Mouse (Mus musculus) forebrain, embryonic 10.5 days (tissue): ENCODE data around the gene Hyal2. TPM values are rescaled to one million over a fixed set of nuclear protein-coding genes. Genes with fewer than 3 reads are reported as not detected.

Source experiments
- DNase-seq: peaks from one replicate; pipeline ENCODE4 v3.0.0-alpha.2; 2017; ENCODE audit warnings: low spot score; ENCODE audit errors: extremely low spot score
- H3K27ac ChIP-seq: fragments of 300-500 bp; sonication (generic); 2 replicates; pipeline ENCODE4 v1.5.1; 2016; ENCODE audit warnings: mild to moderate bottlenecking
- H3K27me3 ChIP-seq: fragments of 300-500 bp; sonication (generic); 2 replicates; pipeline ENCODE4 v1.6.1; 2016; ENCODE audit warnings: mild to moderate bottlenecking; ENCODE audit not compliant: poor library complexity, severe bottlenecking
- H3K36me3 ChIP-seq: fragments of 300-500 bp; sonication (generic); replicated peaks from 2 replicates; pipeline ENCODE4 v1.6.1; 2016; ENCODE audit warnings: mild to moderate bottlenecking, moderate library complexity
- H3K4me1 ChIP-seq: fragments of 300-500 bp; sonication (generic); 2 replicates; pipeline ENCODE4 v1.6.1; 2016
- H3K4me3 ChIP-seq: fragments of 300-500 bp; sonication (generic); 2 replicates; pipeline ENCODE4 v1.5.1; 2016; ENCODE audit warnings: mild to moderate bottlenecking, moderate library complexity
- H3K9me3 ChIP-seq: fragments of 300-500 bp; sonication (generic); 2 replicates; pipeline ENCODE4 v1.6.1; 2016; ENCODE audit warnings: mild to moderate bottlenecking, moderate library complexity
- WGBS: fragments of 180-500 bp; shearing (Covaris S2); methylation state at CpG from one replicate; pipeline ENCODE4 v1.1.7; 2016; 5-methylcytosine and 5-hydroxymethylcytosine counted together
- polyA plus RNA-seq: library from polyadenylated mRNA; unstranded; fragments of >200 nt; fragmentation: Nextera tagmentation; extraction: Ambion mirVana; gene quantifications from 2 replicates; pipeline ENCODE4 v1.2.1, GENCODE M21; 2016

Hyal2 gene
- polyA plus RNA-seq, 1 experiment from 2014 or later = 147 TPM

DNA sequence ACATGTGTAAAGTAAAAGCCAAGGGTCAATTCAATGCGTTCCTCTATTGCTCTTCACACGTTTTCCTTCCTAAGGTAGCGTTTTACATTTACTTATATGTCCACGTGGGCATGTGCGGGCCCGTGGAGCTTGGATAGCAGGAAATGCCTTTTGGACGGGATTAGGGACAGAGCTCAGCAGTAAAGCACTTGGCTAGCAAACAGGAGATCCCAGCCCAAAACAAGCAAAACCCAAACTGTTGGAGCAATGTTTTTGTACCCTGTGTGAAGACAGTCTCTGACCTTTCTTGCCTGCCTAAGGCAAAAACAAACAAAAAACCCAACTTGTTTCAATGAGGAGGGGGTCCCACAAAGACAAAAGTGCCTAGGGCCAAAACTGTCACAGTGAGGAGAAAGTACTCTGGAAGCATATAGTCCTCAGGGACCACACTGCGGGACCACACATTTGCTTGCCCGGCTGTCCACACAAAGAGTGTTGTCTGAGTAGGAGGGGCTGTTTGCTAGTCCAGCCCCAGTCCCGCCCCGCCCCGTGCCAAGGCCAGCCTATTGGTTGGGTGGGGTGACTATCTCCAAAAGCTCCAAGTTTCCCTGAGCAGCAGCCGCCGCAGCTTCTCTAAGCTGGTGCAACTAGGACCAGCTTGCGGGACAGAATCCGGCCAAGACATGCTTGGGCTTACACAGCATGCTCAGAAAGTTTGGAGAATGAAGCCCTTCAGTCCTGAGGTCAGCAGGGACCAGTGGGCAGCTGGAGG, 8.8 kb downstream of the Hyal2 start, which contains the start of gene Hyal1:
Hyal1 (plus strand) TSS at position 571 of the 751 bp plus-strand sequence.
- H3K9me3 ChIP-seq = peaks cover 3% of the 10 kb centered on the region; the same call in 1 of the 2 replicates
- H3K4me3 ChIP-seq = peak within 1 kb of the TSS; percentile 52
- DNase-seq = peak; percentile 87
- peak within 1 kb of the TSS; percentile 86 for H3K27ac ChIP-seq
- 27% methylated on average over 16 of the region's 16 CpGs for WGBS
- H3K27me3 ChIP-seq = no peaks in the 10 kb centered on the region
- peaks cover 45% of the 10 kb centered on the region for H3K36me3 ChIP-seq
- H3K4me1 ChIP-seq = peaks cover 69% of the 10 kb centered on the region

DNA sequence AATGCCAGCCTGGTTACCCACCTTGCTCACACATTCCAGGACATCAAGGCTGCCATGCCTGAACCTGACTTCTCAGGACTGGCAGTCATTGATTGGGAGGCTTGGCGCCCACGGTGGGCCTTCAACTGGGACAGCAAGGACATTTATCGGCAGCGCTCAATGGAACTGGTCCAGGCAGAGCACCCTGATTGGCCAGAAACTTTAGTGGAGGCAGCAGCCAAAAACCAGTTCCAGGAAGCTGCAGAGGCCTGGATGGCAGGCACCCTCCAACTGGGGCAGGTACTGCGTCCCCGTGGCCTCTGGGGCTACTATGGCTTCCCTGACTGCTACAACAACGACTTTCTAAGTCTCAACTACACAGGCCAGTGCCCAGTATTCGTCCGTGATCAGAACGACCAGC, 10.1 kb downstream of the Hyal2 start:
- Histone ChIP-seq H3K9me3 (peaks cover 3% of the 10 kb centered on the region; the same call in 1 of the 2 replicates), H3K4me3 (no peak overlapping the region), H3K36me3 (peaks cover 36% of the 10 kb centered on the region), H3K27me3 (no peaks in the 10 kb centered on the region), H3K27ac (no peak overlapping the region), H3K4me1 (peaks cover 69% of the 10 kb centered on the region)
- no peak for DNase-seq
- 94% methylated on average over 10 of the region's 10 CpGs for WGBS

DNA sequence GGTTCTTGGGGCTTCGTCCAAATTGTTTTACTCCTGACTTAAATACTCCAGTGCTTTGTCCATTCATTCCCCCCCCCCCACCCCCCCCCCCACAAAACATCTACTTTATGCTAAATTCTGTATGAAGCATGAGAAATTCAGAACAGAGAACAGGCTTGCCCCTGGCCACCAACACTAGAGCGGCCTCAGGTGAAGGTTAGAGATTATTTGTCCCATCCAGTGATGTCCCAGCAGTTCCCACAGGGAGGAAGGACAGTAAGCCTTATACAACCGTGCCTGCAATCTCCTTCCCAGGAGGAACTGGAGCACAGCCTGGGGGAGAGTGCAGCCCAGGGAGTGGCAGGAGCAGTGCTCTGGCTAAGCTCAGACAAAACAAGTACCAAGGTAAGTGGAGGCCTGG, 10.8 kb downstream of the Hyal2 start, which contains the start of gene Naa80:
Naa80 (plus strand) TSS at position 301 of the 400 bp plus-strand sequence.
- Histone ChIP-seq H3K9me3 (peaks cover 2% of the 10 kb centered on the region; the same call in 1 of the 2 replicates), H3K27ac (peak within 1 kb of the TSS; percentile 92), H3K4me1 (peaks cover 69% of the 10 kb centered on the region), H3K27me3 (no peaks in the 10 kb centered on the region), H3K36me3 (peaks cover 36% of the 10 kb centered on the region), H3K4me3 (peak within 1 kb of the TSS; percentile 4; the same call in 1 of the 2 replicates)
- 88% methylated on average over 3 of the region's 3 CpGs for WGBS
- DNase-seq = no peak

DNA sequence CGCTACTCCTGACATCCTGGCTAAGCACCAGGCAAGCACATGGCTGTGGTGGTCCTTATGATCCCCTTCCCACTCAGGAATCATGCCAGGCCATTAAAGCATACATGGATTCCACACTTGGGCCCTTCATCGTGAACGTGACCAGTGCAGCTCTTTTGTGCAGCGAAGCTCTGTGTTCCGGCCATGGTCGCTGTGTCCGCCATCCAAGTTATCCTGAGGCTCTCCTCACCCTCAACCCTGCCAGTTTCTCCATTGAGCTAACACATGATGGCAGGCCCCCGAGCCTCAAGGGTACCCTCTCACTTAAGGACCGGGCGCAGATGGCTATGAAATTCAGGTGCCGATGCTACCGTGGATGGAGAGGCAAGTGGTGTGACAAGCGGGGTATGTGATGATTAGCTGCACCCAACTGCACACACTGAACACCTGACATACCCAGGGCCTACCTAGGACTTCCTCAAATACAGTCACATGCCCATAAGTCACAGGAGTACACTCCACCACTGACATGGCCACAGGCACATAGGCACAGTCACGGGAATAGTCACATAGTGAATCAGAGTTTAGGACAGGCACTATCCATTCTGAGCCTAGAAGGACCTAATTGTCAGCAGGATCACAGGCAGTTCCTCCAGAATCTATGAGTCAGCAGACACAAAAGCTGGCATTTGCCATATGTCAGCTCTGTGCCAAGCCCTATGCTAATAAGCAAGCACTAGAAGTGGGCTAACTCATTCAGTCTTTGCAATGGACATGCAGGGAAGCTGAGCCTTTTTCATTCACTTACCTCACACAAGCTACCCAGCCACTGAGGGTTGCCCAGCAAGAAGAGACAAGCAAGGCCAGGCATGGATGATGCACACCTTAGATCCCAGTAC, 11.5 kb downstream of the Hyal2 start:
- 96% methylated on average over 14 of the region's 14 CpGs for WGBS
- H3K4me3 ChIP-seq = peak overlapping the region; percentile 4; the same call in 1 of the 2 replicates
- H3K4me1 ChIP-seq = peaks cover 69% of the 10 kb centered on the region

GRCm38 (mm10) chr9:107580501-107581317, 13.0 kb downstream of the Hyal2 start, which contains the start of gene Hyal3:
Hyal3 (plus strand) TSS chr9:107580818.
- H3K36me3 ChIP-seq = peaks cover 19% of the 10 kb centered on the region
- peak within 1 kb of the TSS; percentile 69 for H3K4me3 ChIP-seq
- H3K27ac ChIP-seq = peak within 1 kb of the TSS; percentile 92
- H3K27me3 ChIP-seq = no peaks in the 10 kb centered on the region
- under 1% methylated on average over 32 of the region's 32 CpGs for WGBS
- H3K9me3 ChIP-seq = no peaks in the 10 kb centered on the region
- H3K4me1 ChIP-seq = peaks cover 66% of the 10 kb centered on the region
- peak; percentile 82 for DNase-seq

More for the DNA sequence above, 11.5 kb downstream of the Hyal2 start:
- Histone ChIP-seq H3K27me3 (no peaks in the 10 kb centered on the region), H3K36me3 (peaks cover 32% of the 10 kb centered on the region), H3K9me3 (no peaks in the 10 kb centered on the region), H3K27ac (peak overlapping the region; percentile 92)
- no peak for DNase-seq

DNA sequence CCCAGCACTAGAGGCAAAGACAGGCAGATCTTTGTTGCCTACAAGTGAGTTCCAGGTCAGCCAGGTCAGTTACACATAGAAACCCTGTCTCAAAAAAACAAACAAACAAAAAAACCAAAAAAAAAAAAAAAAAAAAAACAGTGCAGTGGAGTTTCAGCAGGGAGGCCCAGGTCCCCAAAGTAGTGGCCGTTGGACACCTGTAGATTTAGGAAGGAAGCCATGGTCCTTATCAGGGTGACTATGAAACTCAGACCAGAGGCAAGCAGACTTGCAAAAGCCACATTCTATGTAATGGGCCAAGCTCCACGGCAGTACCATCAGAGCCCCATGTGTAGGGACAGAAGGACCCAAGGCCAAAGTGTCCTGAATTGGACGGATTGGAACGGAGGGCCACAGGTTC, 13.8 kb downstream of the Hyal2 start:
- peak overlapping the region; percentile 69 for H3K4me3 ChIP-seq
- no peaks in the 10 kb centered on the region for H3K9me3 ChIP-seq
- 80% methylated on average over 4 of the region's 4 CpGs for WGBS
- peak overlapping the region; percentile 92 for H3K27ac ChIP-seq
- H3K4me1 ChIP-seq = peaks cover 59% of the 10 kb centered on the region
- H3K27me3 ChIP-seq = no peaks in the 10 kb centered on the region
- H3K36me3 ChIP-seq = peaks cover 19% of the 10 kb centered on the region
- DNase-seq = no peak

DNA sequence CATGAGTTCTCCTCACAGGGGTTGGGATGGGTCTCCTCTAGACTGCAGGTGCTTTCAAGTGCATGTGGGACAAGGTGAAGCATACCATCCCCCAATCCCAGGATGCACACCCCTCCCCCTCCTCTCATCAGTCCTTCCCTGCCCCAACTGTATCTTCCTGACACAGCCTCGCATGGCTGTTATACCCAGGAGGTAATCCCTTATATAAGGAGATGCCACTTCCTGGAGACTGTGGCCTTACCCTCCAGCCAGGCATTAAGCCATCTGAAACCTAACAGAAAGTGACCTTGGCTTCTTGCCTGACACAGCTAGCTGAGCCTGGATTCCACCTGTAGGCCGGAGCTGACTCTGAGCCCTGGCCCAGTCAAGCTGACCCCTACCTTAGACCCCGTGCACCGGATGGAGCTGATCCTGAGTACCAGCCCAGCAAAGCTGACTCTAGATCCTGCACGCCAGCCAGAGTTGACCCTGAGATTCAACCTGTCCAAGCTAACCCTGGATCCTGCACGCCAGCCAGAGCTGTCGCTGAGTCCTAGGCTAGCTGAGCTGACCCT, 14.8 kb downstream of the Hyal2 start:
- no peak for DNase-seq
- peaks cover 56% of the 10 kb centered on the region for H3K4me1 ChIP-seq
- WGBS = 90% methylated on average over 7 of the region's 7 CpGs
- no peaks in the 10 kb centered on the region for H3K9me3 ChIP-seq
- H3K27ac ChIP-seq = 0 out of 2 replicates have a peak overlapping the region, but pooled peaks have one; percentile 92
- peaks cover 19% of the 10 kb centered on the region for H3K36me3 ChIP-seq
- no peaks in the 10 kb centered on the region for H3K27me3 ChIP-seq
- peak overlapping the region; percentile 0; the same call in 1 of the 2 replicates for H3K4me3 ChIP-seq

- Histone ChIP-seq H3K27ac (no peak overlapping the region), H3K27me3 (no peaks in the 10 kb centered on the region), H3K9me3 (no peaks in the 10 kb centered on the region), H3K4me3 (peak overlapping the region; percentile 0; the same call in 1 of the 2 replicates), H3K4me1 (peaks cover 55% of the 10 kb centered on the region), H3K36me3 (peaks cover 19% of the 10 kb centered on the region)
- 94% methylated on average over 14 of the region's 14 CpGs for WGBS
- DNase-seq = no peak
Measured at GRCm38 (mm10) chr9:107583174-107583573, 15.4 kb downstream of the Hyal2 start.

GRCm38 (mm10) chr9:107586504-107586903, 18.8 kb downstream of the Hyal2 start:
- peak overlapping the region; percentile 36 for H3K27ac ChIP-seq
- H3K9me3 ChIP-seq = no peaks in the 10 kb centered on the region
- peaks cover 38% of the 10 kb centered on the region for H3K36me3 ChIP-seq
- H3K4me1 ChIP-seq = peaks cover 43% of the 10 kb centered on the region
- peak overlapping the region; percentile 82; the same call in 1 of the 2 replicates for H3K4me3 ChIP-seq
- H3K27me3 ChIP-seq = no peaks in the 10 kb centered on the region
- DNase-seq = no peak
- WGBS = 92% methylated on average over 5 of the region's 5 CpGs

DNA sequence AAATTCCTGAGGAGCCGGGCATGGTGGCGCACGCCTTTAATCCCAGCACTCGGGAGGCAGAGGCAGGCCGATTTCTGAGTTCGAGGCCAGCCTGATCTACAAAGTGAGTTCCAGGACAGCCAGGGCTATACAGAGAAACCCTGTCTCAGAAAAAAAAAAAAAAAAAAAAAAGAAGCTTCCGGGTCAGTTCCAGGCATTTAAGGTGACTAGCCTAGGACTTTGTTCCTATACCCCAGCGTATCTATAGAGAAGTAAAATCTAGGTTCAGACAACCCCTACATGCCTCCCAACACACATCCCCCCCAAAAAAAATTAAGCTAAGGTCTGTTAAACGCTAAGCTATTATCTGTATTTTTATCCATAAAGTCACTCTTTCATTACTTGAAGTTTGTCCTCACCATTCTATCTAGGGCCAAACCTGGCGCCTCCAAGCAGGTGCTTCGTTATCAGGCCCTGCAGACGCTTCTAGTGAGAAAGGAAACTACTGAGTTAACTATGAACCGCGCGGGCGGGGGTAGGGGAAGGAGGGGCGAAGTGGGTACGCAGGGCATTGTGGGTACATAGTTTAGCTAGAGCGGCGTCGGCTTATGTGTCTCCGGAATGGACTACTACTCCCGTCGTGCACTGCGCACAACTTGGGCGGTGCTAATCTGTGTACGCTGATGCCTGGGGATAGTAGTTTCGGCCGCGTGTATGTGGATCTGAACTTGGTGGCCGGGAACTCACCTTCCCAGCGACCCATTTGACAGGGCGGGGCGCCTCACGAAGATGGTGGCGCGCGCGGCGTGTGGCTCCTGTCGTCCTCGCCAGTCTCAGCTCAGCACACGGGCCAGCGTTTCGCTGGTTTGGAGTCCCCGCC, 19.5 kb downstream of the Hyal2 start, which contains the start of gene Ifrd2:
Ifrd2 (plus strand) TSS at position 669 of the 859 bp plus-strand sequence.
- Histone ChIP-seq H3K27ac (peak within 1 kb of the TSS; percentile 90), H3K36me3 (peaks cover 45% of the 10 kb centered on the region)
- 14% methylated on average over 46 of the region's 46 CpGs for WGBS

More for the DNA sequence above, 19.5 kb downstream of the Hyal2 start, which contains the start of gene Ifrd2:
- H3K27me3 ChIP-seq = no peaks in the 10 kb centered on the region
- H3K4me1 ChIP-seq = peaks cover 36% of the 10 kb centered on the region
- no peaks in the 10 kb centered on the region for H3K9me3 ChIP-seq
- DNase-seq = peak; percentile 95
- peak within 1 kb of the TSS; percentile 82 for H3K4me3 ChIP-seq
